Comparison of ENCODE assay signal across 10 mouse cellular contexts in genomic region chr10:67998116-67998635, GRCm38 (mm10). TPM values are rescaled to one million over a fixed set of nuclear protein-coding genes. Genes with fewer than 3 reads are reported as not detected.
DNase-seq lines count a peak whose midpoint lies in the region; ATAC-seq and TF ChIP-seq lines count a peak whose summit lies in the region.
"Had no signal": no experiment of that assay in that cellular context is flagged by ENCODE, and none has a peak within 500 bp of the region (broad histone marks: within the 10 kb centered on the region; RNA-seq: fewer than 3 reads in every experiment).

No protein-coding gene starts in this region.

- H3K27ac ChIP-seq in cerebellum, adult 2 months (ENCODE audit: insufficient read depth, low read length): no peak overlapping the region
- no peak overlapping the region for H3K27ac ChIP-seq in embryonic facial prominence, embryonic 11.5 days (replicated peaks; ENCODE audit: low read depth, low read length)
- H3K27ac ChIP-seq in heart, postnatal 0 days (ENCODE audit: low read depth): no peak overlapping the region
- H3K27ac ChIP-seq in left cerebral cortex, adult 2 months: no peak overlapping the region
- H3K27ac ChIP-seq: limb, embryonic 15.5 days had no signal

- TF ChIP-seq EP300 in heart, postnatal 0 days (IDR thresholded peaks at IDR 0.05; ENCODE audit: low read depth): no peak

- ATAC-seq in embryonic facial prominence, embryonic 11.5 days (replicated peaks; ENCODE audit: insufficient number of reproducible peaks, low FRiP score, low TSS enrichment, low read depth): no peak; the same call in 1 of the 2 replicates
- ATAC-seq in heart, postnatal 0 days (ENCODE audit: insufficient read depth, low read depth): peak; percentile 67; the same call in 1 of the 2 replicates
- peak; percentile 89 for ATAC-seq in megakaryocyte progenitor cell, adult 5-6 weeks (replicated peaks; ENCODE audit: poor library complexity)

- no peak overlapping the region for H3K4me2 ChIP-seq in embryonic facial prominence, embryonic 11.5 days (ENCODE audit: low read depth, low read length)
- no peak overlapping the region for H3K4me2 ChIP-seq in heart, postnatal 0 days (ENCODE audit: low read depth, low read length)
- H3K4me2 ChIP-seq: limb, embryonic 15.5 days had no signal

- intact Hi-C loops in left cerebral cortex, adult 2 months (cut with DNase I): loop anchor here (5.0 to 10.0 kb wide), 2 partner anchors 279 to 683 kb away; partner anchors contain the start of gene Arid5b

- TF ChIP-seq POLR2A in cerebellum, adult 2 months (IDR thresholded peaks at IDR 0.05; ENCODE audit: borderline replicate concordance, insufficient read depth, low read length): no peak

- H3K9me3 ChIP-seq in embryonic facial prominence, embryonic 11.5 days (replicated peaks; ENCODE audit: control insufficient read depth, low read length): no peaks in the 10 kb centered on the region
- H3K9me3 ChIP-seq in heart, postnatal 0 days (replicated peaks; ENCODE audit: control insufficient read depth, low read length): no peaks in the 10 kb centered on the region
- H3K9me3 ChIP-seq: limb, embryonic 15.5 days had no signal

- H3K27me3 ChIP-seq in cerebellum, adult 2 months (ENCODE audit: control insufficient read depth, insufficient read depth, low read length): no peaks in the 10 kb centered on the region
- no peaks in the 10 kb centered on the region for H3K27me3 ChIP-seq in embryonic facial prominence, embryonic 11.5 days (ENCODE audit: control insufficient read depth, insufficient read depth, low read length)
- no peaks in the 10 kb centered on the region for H3K27me3 ChIP-seq in heart, postnatal 0 days (ENCODE audit: control insufficient read depth, insufficient read depth, low read length)
- H3K27me3 ChIP-seq: limb, embryonic 15.5 days had no signal

- peak in 1 of 2 experiments; percentile 23 for DNase-seq in cerebellum, adult 2 months
- DNase-seq in cerebellum, adult 9-10 months: no peak
- peak; percentile 42 for DNase-seq in T-cell, adult 2 months (ENCODE audit: low spot score)
- peak; percentile 89 for DNase-seq in embryonic facial prominence, embryonic 11.5 days (ENCODE audit: low spot score)
- DNase-seq in heart, postnatal 0 days (ENCODE audit: low spot score): peak; percentile 63
- peak; percentile 59 to 60 for DNase-seq in left cerebral cortex, adult 2 months (ENCODE audit: extremely low spot score in 1 of 2, low spot score in 2 of 2)
- DNase-seq in spleen, adult 12 weeks (ENCODE audit: low spot score): peak; percentile 8

- 35% methylated on average over 13 of the region's 13 CpGs for WGBS in cerebellum, adult 2 months
- WGBS in embryonic facial prominence, embryonic 11.5 days: 33% methylated on average over 13 of the region's 13 CpGs
- 32% methylated on average over 13 of the region's 13 CpGs for WGBS in heart, postnatal 0 days

- no peaks in the 10 kb centered on the region for H3K4me1 ChIP-seq in cerebellum, adult 2 months (ENCODE audit: control insufficient read depth, insufficient read depth, low read length)
- H3K4me1 ChIP-seq in embryonic facial prominence, embryonic 11.5 days (ENCODE audit: control insufficient read depth, insufficient read depth, low read length): no peaks in the 10 kb centered on the region
- no peaks in the 10 kb centered on the region for H3K4me1 ChIP-seq in heart, postnatal 0 days (ENCODE audit: control insufficient read depth, insufficient read depth)

- TF ChIP-seq CTCF in cerebellum, adult 2 months (IDR thresholded peaks at IDR 0.05; ENCODE audit: borderline replicate concordance, insufficient read depth, low read depth, low read length): peak; percentile 60
- peak; percentile 65 for TF ChIP-seq CTCF in heart, postnatal 0 days (IDR thresholded peaks at IDR 0.05; ENCODE audit: low read depth)
- peak; percentile 79 for TF ChIP-seq CTCF in left cerebral cortex, adult 2 months (IDR thresholded peaks at IDR 0.05)

- no peak overlapping the region for H3K4me3 ChIP-seq in cerebellum, adult 2 months (replicated peaks; ENCODE audit: insufficient read depth, low read depth, low read length)
- no peak overlapping the region for H3K4me3 ChIP-seq in embryonic facial prominence, embryonic 11.5 days (ENCODE audit: low read depth, low read length)
- H3K4me3 ChIP-seq in heart, postnatal 0 days (ENCODE audit: low read depth, low read length): no peak overlapping the region
- no peak overlapping the region for H3K4me3 ChIP-seq in left cerebral cortex, adult 2 months
- H3K4me3 ChIP-seq: limb, embryonic 15.5 days had no signal

- no peak overlapping the region for H3K9ac ChIP-seq in embryonic facial prominence, embryonic 11.5 days (replicated peaks; ENCODE audit: low read length)
- no peak overlapping the region for H3K9ac ChIP-seq in heart, postnatal 0 days (replicated peaks; ENCODE audit: low read depth, low read length)
- H3K9ac ChIP-seq: limb, embryonic 15.5 days had no signal

- no peaks in the 10 kb centered on the region for H3K36me3 ChIP-seq in embryonic facial prominence, embryonic 11.5 days (replicated peaks; ENCODE audit: control insufficient read depth, insufficient read depth, low read depth, low read length)
- no peaks in the 10 kb centered on the region for H3K36me3 ChIP-seq in heart, postnatal 0 days (replicated peaks; ENCODE audit: control insufficient read depth, insufficient read depth, low read length)
- H3K36me3 ChIP-seq: G1E; limb, embryonic 15.5 days had no signal

RNA-seq across cellular contexts. Expression of gene Rtkn2, which starts 18.8 kb away (rescaled TPM):
- 1.4 and 2.0 TPM in 2 replicates for polyA plus RNA-seq in cerebellum, adult 2 months (2012; rRNA removed)
- polyA plus RNA-seq in embryonic facial prominence, embryonic 11.5 days (2014; fragmentation: Nextera tagmentation; extraction: Ambion mirVana): 12.7 and 14.2 TPM in 2 replicates
- total RNA-seq in heart, postnatal 0 days (2014; rRNA removed; ENCODE audit: low replicate concordance): 0.27 and 2.9 TPM in 2 replicates
- polyA plus RNA-seq in heart, postnatal 0 days (2015; fragmentation: Nextera tagmentation; extraction: Ambion mirVana): 2.1 and 2.2 TPM in 2 replicates
- 1 to 10 TPM; 4.0 to 5.3 TPM for total RNA-seq in left cerebral cortex, adult 2 months (2021)
- total RNA-seq in megakaryocyte progenitor cell, adult 5-6 weeks (2015): 5.6 and 7.2 TPM in 2 replicates
- total RNA-seq in megakaryocyte progenitor cell, adult 5-6 weeks (2017): 11.3 and 13.3 TPM in 2 replicates
- polyA plus RNA-seq: G1E had no signal
